Mouse (Mus musculus) C2C12 (cell line): ENCODE data around the gene Gm20605.

Experiments
- CTCF ChIP-seq: IDR thresholded peaks from one replicate; pipeline ENCODE4 v1.5.1; 2011; ENCODE audit not compliant: control insufficient read depth, insufficient read depth, insufficient read length
- MYOD1 ChIP-seq: IDR thresholded peaks from one replicate; pipeline ENCODE4 v1.6.1; 2011; ENCODE audit warnings: low read depth; ENCODE audit not compliant: control insufficient read depth, insufficient read length
- USF1 ChIP-seq: IDR thresholded peaks from one replicate; pipeline ENCODE4 v1.6.1; 2011; ENCODE audit warnings: low read depth, mild to moderate bottlenecking, control low read depth, moderate library complexity

GRCm38 (mm10) chr5:137613550-137613949, 15.4 kb upstream of the Gm20605 start, which contains the start of gene Pcolce:
- no peak for TF ChIP-seq CTCF
- TF ChIP-seq MYOD1 = no peak
- TF ChIP-seq USF1 = no peak
